Mouse (Mus musculus): ENCODE results near the gene Acbd4. TPM values are rescaled to one million over a fixed set of nuclear protein-coding genes. Genes with fewer than 3 reads are reported as not detected.

Acbd4 gene
- polyA plus RNA-seq, 1 experiment: 78.7 TPM

DNA sequence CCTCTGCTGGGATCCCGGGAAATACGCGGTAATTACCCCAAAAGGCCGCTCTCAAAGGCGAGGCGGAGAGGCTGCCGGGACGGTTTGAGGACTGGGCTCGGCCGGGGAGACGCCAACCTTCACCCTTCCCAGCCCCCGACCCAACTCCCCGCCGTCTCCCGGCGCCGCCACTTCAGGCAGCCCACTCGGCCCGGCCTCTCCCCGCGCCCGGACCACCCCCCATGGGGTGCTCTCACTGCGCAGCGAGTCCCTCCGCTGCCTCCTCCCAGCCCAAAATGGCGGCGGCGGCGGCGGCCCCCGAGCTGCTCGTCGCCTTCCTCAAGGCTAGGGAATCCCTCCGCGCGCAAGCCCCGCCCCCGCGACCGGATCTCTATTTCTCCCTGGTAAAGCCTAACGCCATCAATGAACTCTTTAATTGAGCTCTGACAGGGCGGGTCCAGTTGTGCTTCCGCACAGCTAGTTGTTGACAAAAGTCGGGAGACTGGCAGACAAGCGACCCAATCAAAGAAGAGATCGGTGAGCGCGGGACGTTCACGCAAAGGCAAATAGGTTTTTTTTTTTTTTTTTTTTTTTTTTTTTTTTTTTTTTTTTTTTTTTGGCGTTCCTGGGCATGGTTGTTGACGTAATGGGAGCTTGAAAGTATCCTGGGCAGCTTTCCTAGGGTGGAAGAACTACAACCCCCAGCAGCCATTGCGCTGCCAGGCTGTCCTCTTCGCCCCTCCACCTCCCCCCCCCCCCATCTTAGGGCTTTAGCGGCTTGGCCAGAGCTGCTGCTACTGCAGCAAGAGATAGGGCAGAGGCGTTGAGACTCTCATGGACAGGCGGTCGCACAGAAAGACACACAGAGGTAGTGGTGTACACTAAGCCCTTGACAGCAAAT lies 31.3 kb downstream of the Acbd4 start:
- H3K4me1 ChIP-seq (ENCODE audit: control insufficient read depth): peaks cover 58% of the 10 kb centered on the region
- H3K9me3 ChIP-seq (ENCODE audit: control insufficient read depth, low read length): no peaks in the 10 kb centered on the region
- H3K27me3 ChIP-seq (ENCODE audit: control insufficient read depth): no peaks in the 10 kb centered on the region
- no peak for TF ChIP-seq TAL1 (IDR thresholded peaks at IDR 0.05; ENCODE audit: low read length)
- no peak for TF ChIP-seq GATA1 (IDR thresholded peaks at IDR 0.05; ENCODE audit: low read length)
- peak overlapping the region; percentile 79 for H3K4me3 ChIP-seq (replicated peaks)
- H3K36me3 ChIP-seq (ENCODE audit: control insufficient read depth): peaks cover 37% of the 10 kb centered on the region

DNA sequence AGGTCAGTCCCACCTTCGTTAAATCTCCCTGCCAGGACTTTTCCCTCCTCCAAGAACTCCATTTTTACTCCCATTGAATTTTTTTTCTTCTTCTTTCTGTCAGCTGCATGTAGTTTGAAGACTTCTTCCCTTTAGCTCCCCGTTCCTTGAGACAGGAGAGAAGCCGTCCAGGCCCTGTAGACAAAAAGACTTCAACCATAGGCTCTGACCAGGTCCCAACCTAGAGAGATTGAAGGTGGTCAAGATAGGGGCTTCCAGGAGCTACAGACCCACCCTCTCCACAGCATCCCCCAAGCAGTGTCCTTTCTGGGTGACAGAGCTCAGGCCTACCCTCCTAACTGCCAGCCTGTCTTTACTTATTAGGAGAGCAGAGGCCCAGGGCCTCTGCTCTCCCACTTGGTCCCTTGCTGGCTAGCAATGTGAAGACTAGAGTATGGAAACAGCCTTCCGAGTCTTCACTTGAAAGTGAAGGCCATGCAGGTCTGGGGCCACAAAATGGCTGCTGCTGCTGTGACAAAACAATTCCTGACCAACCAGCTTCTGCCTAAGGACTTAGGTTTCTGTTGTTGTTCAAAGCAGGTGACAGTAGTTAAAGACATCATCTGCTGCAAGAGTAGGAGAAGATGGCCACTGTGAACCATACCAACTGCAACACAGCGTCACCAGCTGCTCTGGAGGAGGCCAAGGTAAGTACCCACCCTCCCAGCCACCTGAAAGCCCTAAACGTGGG lies 32.1 kb downstream of the Acbd4 start:
- Histone ChIP-seq H3K36me3 (ENCODE audit: control insufficient read depth) (peaks cover 44% of the 10 kb centered on the region), H3K9me3 (ENCODE audit: control insufficient read depth, low read length) (no peaks in the 10 kb centered on the region), H3K4me1 (ENCODE audit: control insufficient read depth) (peaks cover 58% of the 10 kb centered on the region), H3K4me3 (replicated peaks) (peak overlapping the region; percentile 79), H3K27me3 (ENCODE audit: control insufficient read depth) (no peaks in the 10 kb centered on the region)
- no peak for TF ChIP-seq GATA1 (IDR thresholded peaks at IDR 0.05; ENCODE audit: low read length)
- TF ChIP-seq TAL1 (IDR thresholded peaks at IDR 0.05; ENCODE audit: low read length): no peak

DNA sequence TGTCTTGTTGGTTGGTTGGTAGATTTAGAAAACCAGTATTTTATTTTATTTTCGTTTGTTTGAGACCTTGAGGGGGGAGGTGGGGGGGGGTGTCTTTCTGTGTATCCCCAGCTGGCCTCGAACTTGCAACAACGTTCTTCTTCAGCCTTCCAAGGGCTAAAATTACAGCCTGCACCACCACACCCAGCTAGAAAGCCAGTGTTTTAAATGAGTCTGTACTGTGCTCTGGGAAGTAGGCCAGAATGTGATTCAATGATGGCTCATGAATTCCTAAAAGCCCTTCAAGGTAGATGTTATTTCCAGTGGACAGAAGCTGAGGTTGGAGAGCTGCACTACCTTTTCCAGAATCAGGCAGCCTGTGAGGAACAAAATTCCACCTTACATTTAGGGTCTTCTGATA lies 32.7 kb downstream of the Acbd4 start:
- H3K36me3 ChIP-seq (ENCODE audit: control insufficient read depth): peaks cover 45% of the 10 kb centered on the region
- no peaks in the 10 kb centered on the region for H3K27me3 ChIP-seq (ENCODE audit: control insufficient read depth)
- H3K4me3 ChIP-seq (replicated peaks): peak overlapping the region; percentile 79
- no peak for TF ChIP-seq GATA1 (IDR thresholded peaks at IDR 0.05; ENCODE audit: low read length)
- TF ChIP-seq TAL1 (IDR thresholded peaks at IDR 0.05; ENCODE audit: low read length): no peak
- H3K9me3 ChIP-seq (ENCODE audit: control insufficient read depth, low read length): no peaks in the 10 kb centered on the region
- peaks cover 58% of the 10 kb centered on the region for H3K4me1 ChIP-seq (ENCODE audit: control insufficient read depth)

DNA sequence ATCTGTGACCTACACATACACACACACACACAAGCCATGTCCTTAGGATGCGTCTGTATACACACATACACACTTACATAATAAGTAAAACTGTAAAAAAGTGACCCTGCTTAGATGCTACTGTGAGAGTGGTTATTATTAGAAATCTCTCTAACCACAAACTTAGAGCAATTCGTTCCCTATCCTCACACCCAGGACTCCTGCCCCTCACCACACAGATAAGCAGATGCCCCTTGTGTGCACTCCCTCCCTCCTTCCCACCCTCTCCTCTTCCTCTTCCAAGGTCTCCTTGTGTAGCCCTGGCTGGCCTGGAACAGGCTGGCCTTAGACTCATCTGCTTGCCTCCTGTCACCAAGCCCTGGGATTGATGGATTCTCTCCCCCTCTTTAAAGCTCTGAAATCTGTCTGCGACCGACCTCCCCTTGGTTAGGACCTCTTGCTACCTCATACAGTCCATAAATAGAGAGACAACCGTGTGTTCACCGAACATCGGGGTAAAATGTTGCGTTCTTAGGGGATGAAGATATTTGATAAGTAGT lies 34.6 kb downstream of the Acbd4 start:
- H3K27me3 ChIP-seq (ENCODE audit: control insufficient read depth): no peaks in the 10 kb centered on the region
- no peaks in the 10 kb centered on the region for H3K9me3 ChIP-seq (ENCODE audit: control insufficient read depth, low read length)
- H3K36me3 ChIP-seq (ENCODE audit: control insufficient read depth): peaks cover 45% of the 10 kb centered on the region
- H3K4me3 ChIP-seq (replicated peaks): peak overlapping the region; percentile 3
- H3K4me1 ChIP-seq (ENCODE audit: control insufficient read depth): peaks cover 47% of the 10 kb centered on the region
- TF ChIP-seq GATA1 (IDR thresholded peaks at IDR 0.05; ENCODE audit: low read length): no peak
- no peak for TF ChIP-seq TAL1 (IDR thresholded peaks at IDR 0.05; ENCODE audit: low read length)

DNA sequence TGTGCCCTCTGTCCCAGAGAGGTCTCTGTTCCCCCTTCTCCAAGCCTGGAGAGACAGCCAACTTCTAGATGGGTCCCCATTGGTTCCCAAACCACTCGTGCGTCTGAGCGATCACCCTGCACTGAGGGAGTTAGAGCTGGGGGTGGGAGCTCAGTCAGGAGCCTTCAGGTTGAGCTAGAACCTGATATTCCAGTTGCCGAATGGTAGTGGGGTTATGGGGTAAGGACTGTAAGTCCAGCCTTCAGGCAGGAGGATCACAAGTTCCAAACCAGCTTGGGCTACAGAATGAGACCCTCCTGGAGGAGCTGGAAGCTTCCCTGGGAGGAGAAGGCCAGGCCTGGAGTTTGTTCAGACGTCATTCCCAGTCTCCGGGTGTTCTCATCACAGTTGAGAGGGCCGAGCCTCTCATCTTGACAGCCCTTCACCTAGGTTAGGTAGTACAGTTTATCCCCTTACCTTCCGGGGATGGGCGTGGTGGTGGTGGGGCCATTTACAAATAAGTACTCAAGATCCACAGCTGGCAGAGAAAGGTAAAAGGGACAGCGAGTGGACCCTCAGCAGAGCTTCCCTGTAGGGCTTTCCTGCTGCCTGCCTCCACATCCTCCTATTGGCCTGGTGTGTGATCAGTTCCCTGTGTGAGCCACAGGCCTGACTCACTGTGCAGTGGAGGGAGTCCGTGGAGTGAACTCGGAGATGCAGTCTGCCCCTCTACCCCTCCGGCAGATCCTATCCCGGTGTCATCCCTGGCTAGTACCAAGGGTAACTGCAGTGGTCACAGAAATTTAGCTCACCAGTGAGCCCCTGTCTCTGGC lies 38.7 kb downstream of the Acbd4 start:
- H3K27me3 ChIP-seq (ENCODE audit: control insufficient read depth): no peaks in the 10 kb centered on the region
- peaks cover 39% of the 10 kb centered on the region for H3K4me1 ChIP-seq (ENCODE audit: control insufficient read depth)
- no peaks in the 10 kb centered on the region for H3K9me3 ChIP-seq (ENCODE audit: control insufficient read depth, low read length)
- TF ChIP-seq GATA1 (IDR thresholded peaks at IDR 0.05; ENCODE audit: low read length) (no peak), TAL1 (IDR thresholded peaks at IDR 0.05; ENCODE audit: low read length) (no peak)
- H3K4me3 ChIP-seq (replicated peaks): no peak overlapping the region
- H3K36me3 ChIP-seq (ENCODE audit: control insufficient read depth): peaks cover 43% of the 10 kb centered on the region

DNA sequence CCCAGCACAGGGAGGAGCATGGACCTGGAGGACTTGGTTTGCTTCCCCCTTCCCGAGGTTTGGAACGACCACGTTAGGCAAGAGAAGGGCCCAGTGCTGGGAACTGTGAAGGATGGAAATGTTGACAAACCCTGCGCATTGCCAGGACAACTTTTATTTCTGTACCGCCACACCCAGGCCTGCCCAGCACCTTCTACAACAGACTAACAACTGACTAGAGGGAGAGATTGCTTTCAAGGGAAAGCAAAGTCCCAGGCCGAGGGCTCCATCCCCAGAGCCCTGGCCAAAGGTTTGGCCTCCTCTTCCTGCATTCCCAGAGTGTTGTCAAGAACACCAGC lies 39.2 kb downstream of the Acbd4 start:
- Histone ChIP-seq H3K4me1 (ENCODE audit: control insufficient read depth) (peaks cover 36% of the 10 kb centered on the region), H3K9me3 (ENCODE audit: control insufficient read depth, low read length) (no peaks in the 10 kb centered on the region), H3K27me3 (ENCODE audit: control insufficient read depth) (no peaks in the 10 kb centered on the region), H3K4me3 (replicated peaks) (no peak overlapping the region), H3K36me3 (ENCODE audit: control insufficient read depth) (peaks cover 39% of the 10 kb centered on the region)
- no peak for TF ChIP-seq TAL1 (IDR thresholded peaks at IDR 0.05; ENCODE audit: low read length)
- no peak for TF ChIP-seq GATA1 (IDR thresholded peaks at IDR 0.05; ENCODE audit: low read length)

DNA sequence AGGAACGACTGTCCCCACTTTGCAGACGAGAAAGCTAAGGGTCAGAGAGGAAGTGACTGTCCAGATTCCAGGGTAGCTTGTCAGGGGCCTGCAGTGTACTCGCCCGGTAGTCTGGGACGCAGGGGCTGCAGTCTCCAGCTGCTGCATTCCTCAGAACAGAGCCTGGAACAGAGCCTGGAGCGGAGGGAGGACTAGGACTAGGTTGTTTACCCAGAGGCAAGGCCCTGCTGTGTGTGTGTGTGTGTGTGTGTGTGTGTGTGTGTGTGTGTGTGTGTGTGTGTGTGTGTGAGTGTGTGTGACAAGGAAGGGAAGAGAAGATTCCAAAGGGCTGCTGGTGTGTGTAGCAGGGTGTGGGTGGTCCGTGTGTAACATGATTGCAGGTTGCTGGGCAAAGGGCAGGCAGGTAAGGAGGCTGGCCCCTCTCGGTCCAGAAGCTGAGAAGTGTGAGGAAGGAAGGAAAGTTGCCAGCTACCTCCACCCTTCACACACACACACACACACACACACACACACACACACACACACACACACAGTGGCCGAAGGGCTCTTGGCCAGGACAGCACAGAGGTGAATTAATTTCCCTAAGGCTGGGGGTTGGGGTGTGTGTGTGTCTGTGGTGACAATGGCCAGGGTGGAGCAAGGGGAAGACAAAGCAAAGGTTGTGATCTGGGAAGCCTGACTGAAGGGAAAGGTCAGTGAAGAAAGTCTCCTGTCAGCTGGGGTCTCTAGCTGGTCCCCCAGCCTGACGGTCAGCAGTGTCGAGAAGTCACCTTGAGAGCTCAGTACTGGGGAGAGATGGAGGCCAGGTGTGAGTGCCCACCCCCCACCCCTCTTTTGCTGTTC lies 39.8 kb downstream of the Acbd4 start:
- no peaks in the 10 kb centered on the region for H3K27me3 ChIP-seq (ENCODE audit: control insufficient read depth)
- H3K36me3 ChIP-seq (ENCODE audit: control insufficient read depth): peaks cover 34% of the 10 kb centered on the region
- TF ChIP-seq TAL1 (IDR thresholded peaks at IDR 0.05; ENCODE audit: low read length) (no peak), GATA1 (IDR thresholded peaks at IDR 0.05; ENCODE audit: low read length) (no peak)
- no peaks in the 10 kb centered on the region for H3K9me3 ChIP-seq (ENCODE audit: control insufficient read depth, low read length)
- H3K4me3 ChIP-seq (replicated peaks): no peak overlapping the region
- H3K4me1 ChIP-seq (ENCODE audit: control insufficient read depth): peaks cover 30% of the 10 kb centered on the region

DNA sequence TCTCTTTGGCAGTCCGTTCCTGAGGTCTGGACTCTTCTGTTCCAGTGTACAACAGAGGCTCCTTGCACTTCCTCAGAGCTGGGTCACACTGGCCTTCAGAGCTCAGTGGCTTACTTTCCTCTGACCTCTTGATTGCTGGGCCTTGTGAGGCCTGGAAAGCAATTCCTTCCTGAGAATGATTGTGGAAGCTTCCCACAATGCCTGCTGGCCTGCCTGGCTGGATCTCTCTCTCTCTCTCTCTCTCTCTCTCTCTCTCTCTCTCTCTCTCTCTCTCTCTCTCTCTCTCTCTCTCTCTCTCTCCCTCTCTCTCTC lies 40.4 kb downstream of the Acbd4 start:
- Histone ChIP-seq H3K4me3 (replicated peaks) (no peak overlapping the region), H3K9me3 (ENCODE audit: control insufficient read depth, low read length) (no peaks in the 10 kb centered on the region), H3K4me1 (ENCODE audit: control insufficient read depth) (peaks cover 27% of the 10 kb centered on the region), H3K27me3 (ENCODE audit: control insufficient read depth) (no peaks in the 10 kb centered on the region), H3K36me3 (ENCODE audit: control insufficient read depth) (peaks cover 34% of the 10 kb centered on the region)
- no peak for TF ChIP-seq TAL1 (IDR thresholded peaks at IDR 0.05; ENCODE audit: low read length)
- no peak for TF ChIP-seq GATA1 (IDR thresholded peaks at IDR 0.05; ENCODE audit: low read length)
